Mouse (Mus musculus) hindbrain, embryonic 14.5 days (tissue): ENCODE measurements around the gene Cryba4. TPM values are rescaled to one million over a fixed set of nuclear protein-coding genes. Genes with fewer than 3 reads are reported as not detected.
A peak's percentile ranks its signal among the peaks of the same experiment; 100 is the strongest.

Experiments
- ATAC-seq: fragments of 200-750 bp; cut with Nextera tagmentation; 2 replicates; pipeline ENCODE4 v1.8.0; 2017; ENCODE audit warnings: moderate number of reproducible peaks, mild to moderate bottlenecking, moderate TSS enrichment, moderate library complexity; ENCODE audit not compliant: low FRiP score
- DNase-seq: peaks from one replicate; pipeline ENCODE4 v3.0.0-alpha.2; 2015; ENCODE audit warnings: low spot score
- H3K27ac ChIP-seq: fragments of 300-500 bp; sonication (generic); 2 replicates; pipeline ENCODE4 v1.5.1; 2014; ENCODE audit warnings: mild to moderate bottlenecking, moderate library complexity
- H3K27me3 ChIP-seq: fragments of 300-500 bp; sonication (generic); 2 replicates; pipeline ENCODE4 v1.6.1; 2014; ENCODE audit warnings: mild to moderate bottlenecking, low read length, mixed read lengths; ENCODE audit not compliant: control insufficient read depth, insufficient read depth
- H3K36me3 ChIP-seq: fragments of 300-500 bp; sonication (generic); replicated peaks from 2 replicates; pipeline ENCODE4 v1.6.1; 2014; ENCODE audit not compliant: control insufficient read depth, insufficient read depth
- H3K4me1 ChIP-seq: fragments of 300-500 bp; sonication (generic); replicated peaks from 2 replicates; pipeline ENCODE4 v1.6.1; 2014; ENCODE audit warnings: antibody characterized with exemption, low read length, mixed read lengths; ENCODE audit not compliant: control insufficient read depth, insufficient read depth
- H3K4me2 ChIP-seq: fragments of 300-500 bp; sonication (generic); replicated peaks from 2 replicates; pipeline ENCODE4 v1.6.1; 2014; ENCODE audit warnings: mild to moderate bottlenecking, moderate library complexity
- H3K4me3 ChIP-seq: fragments of 300-500 bp; sonication (generic); replicated peaks from 2 replicates; pipeline ENCODE4 v1.5.1; 2014; ENCODE audit warnings: mild to moderate bottlenecking, low read length
- H3K9ac ChIP-seq: fragments of 300-500 bp; sonication (generic); 2 replicates; pipeline ENCODE4 v1.6.1; 2014
- H3K9me3 ChIP-seq: fragments of 300-500 bp; sonication (generic); 2 replicates; pipeline ENCODE4 v1.6.1; 2016; ENCODE audit warnings: low read length; ENCODE audit not compliant: control insufficient read depth
- WGBS: fragments of 180-500 bp; shearing (Covaris S2); extraction: QIAGEN DNeasy Blood & Tissue Kit; methylation state at CpG from one replicate; pipeline ENCODE4 v1.1.7; 2014; 5-methylcytosine and 5-hydroxymethylcytosine counted together
- polyA plus RNA-seq: library from polyadenylated mRNA; unstranded; fragments of >200 nt; fragmentation: Nextera tagmentation; extraction: Ambion mirVana; gene quantifications from 2 replicates; pipeline ENCODE4 v1.2.1, GENCODE M21; 2014

The Cryba4 gene
- polyA plus RNA-seq, 1 experiment from 2014 or later: 3.2 TPM

DNA sequence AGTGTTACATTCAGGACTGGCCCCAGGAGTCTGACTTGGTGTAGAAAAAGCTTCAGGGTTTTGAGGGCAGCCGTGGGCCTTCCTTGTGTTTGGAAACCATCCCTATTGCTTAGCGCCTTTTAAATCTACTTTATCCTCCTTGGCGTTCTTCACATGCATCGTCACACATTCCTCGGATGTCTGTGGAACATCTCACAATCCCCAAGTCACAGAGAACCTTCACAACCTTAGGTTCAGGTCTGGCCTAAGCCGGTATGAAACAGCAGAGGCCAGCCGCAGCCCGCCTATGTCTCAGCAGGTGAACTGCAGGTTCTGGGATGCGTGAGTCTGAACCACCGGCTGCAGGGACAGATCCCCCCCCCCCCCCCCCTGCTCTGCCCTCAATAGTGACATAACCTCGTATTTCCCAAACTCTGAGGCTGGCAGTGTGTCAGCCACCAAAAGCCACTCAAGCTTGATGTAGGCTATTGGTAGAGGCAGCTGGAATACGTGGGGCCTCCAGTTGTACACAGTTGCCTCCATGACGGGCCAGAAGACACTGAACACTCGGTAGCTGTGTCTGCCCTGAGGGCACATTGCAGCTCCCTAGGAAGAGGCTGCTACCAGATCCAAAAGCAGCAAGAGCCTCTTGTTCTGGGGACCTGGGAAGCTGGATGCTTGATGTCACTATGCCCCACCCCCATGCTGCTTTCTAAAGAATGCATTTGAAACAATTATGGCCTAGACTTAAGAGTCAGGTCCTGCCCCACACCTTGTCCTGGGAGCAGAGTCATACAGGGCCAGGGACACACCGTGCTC lies 28.7 kb upstream of the Cryba4 start:
- H3K4me1 ChIP-seq: peaks cover 12% of the 10 kb centered on the region; the same call in 1 of the 2 replicates
- no peak for ATAC-seq
- no peak overlapping the region for H3K9ac ChIP-seq

DNA sequence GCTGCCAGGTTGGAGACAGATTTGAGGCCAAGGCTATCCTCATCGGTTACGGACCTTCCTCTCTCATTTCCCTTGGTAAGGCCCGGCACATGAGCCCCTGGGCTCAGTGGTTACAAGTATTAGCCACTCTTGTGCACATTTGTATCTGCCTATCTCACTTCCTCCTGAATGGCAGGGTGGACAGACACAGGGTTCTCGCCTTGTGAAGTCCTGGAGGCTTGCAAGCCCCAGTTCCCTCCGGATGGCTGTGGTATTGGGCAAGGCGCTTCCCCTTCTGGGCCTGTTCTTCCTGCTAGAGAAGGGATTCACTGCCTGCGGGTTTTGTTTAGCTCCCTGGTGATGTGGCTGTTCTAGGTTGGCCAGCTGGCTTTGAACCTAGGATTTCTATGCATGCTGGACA lies 27.8 kb upstream of the Cryba4 start:
- H3K4me3 ChIP-seq: no peak overlapping the region
- no peak overlapping the region for H3K4me2 ChIP-seq
- ATAC-seq (no peak), DNase-seq (no peak)
- H3K9me3 ChIP-seq: no peaks in the 10 kb centered on the region
- H3K27ac ChIP-seq: no peak overlapping the region
- 84% methylated on average over 7 of the region's 7 CpGs for WGBS
- H3K27me3 ChIP-seq: no peaks in the 10 kb centered on the region
- no peak overlapping the region for H3K9ac ChIP-seq
- H3K36me3 ChIP-seq: no peaks in the 10 kb centered on the region
- peaks cover 12% of the 10 kb centered on the region; the same call in 1 of the 2 replicates for H3K4me1 ChIP-seq

More for the DNA sequence above, 28.7 kb upstream of the Cryba4 start:
- no peaks in the 10 kb centered on the region for H3K27me3 ChIP-seq
- no peaks in the 10 kb centered on the region for H3K9me3 ChIP-seq
- no peak overlapping the region for H3K4me2 ChIP-seq
- H3K36me3 ChIP-seq: no peaks in the 10 kb centered on the region
- H3K27ac ChIP-seq: no peak overlapping the region
- no peak for DNase-seq
- WGBS: 61% methylated on average over 15 of the region's 15 CpGs
- no peak overlapping the region for H3K4me3 ChIP-seq

DNA sequence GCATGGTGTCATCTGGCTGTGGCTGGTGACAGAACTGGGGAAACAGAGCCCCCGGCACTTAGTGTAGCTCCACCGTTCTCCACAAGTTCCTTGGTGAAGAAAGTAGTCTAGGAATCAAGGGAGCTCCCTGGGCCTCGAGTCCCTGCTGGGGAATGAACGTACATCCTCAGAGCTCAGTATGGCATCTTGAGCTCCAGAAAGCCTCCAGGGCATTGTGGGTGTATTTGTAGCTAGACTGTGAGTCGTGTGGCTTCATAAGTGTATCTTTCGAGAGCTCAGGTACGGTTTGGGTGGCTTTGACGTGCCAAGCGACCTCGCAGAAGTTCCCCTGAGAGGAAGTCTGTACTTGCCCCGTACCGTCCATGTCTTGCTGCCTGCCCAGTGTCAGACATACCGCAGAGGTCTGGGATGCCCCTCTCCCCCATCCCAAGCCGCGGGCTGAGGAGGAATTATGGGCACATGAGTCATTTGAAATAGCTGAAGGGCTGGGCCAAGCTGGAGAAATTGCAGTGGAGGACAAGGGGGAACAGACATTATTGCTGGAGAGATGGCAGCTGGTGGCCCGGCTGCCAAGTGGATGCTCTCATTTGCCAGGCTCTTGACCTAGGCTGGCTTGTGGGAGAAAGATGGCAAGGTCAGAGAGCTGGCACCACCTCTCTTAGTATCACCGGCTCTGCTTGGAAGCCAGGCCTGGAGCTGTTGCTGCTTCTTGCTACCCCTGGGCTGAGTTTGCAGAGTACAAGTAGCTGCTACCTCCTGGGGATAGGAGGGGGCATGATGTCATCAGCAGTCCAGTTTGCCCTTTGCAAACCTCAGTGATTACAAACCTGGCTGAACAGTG lies 27.1 kb upstream of the Cryba4 start:
- WGBS: 87% methylated on average over 17 of the region's 17 CpGs

DNA sequence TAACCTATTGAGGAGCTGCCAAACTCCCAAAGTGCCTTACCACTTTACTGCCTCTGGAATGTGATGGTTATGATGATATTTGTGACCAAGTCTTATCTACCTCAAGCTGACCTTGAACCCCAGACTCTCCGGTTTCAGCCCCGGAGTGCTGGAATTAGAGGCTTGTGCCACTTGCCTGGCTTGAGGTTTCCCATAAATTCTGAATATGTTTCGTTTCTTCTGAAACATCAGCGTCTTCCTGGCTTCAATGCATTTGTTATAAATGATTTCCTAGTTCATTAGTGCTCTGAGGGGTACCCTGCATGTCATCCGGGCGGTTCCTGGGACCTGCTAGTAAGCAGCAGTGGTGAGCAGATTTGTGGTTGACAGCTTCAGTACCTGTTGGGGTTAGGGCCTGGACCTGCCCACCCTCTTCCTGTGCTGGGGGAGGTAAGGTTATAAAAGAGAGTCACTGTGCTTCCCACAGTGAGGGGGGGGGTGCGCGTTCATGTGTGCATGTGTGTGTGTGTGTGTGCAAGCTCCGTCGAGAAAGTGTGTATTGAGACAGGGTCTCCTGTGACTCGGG lies 25.7 kb upstream of the Cryba4 start:
- DNase-seq: no peak
- H3K4me3 ChIP-seq: no peak overlapping the region
- WGBS: 89% methylated on average over 11 of the region's 11 CpGs

More for the DNA sequence above, 27.1 kb upstream of the Cryba4 start:
- Histone ChIP-seq H3K27ac (no peak overlapping the region), H3K36me3 (no peaks in the 10 kb centered on the region), H3K4me1 (peaks cover 12% of the 10 kb centered on the region; the same call in 1 of the 2 replicates), H3K4me2 (no peak overlapping the region), H3K9me3 (no peaks in the 10 kb centered on the region), H3K4me3 (no peak overlapping the region), H3K9ac (no peak overlapping the region), H3K27me3 (no peaks in the 10 kb centered on the region)
- no peak for DNase-seq
- ATAC-seq: no peak

DNA sequence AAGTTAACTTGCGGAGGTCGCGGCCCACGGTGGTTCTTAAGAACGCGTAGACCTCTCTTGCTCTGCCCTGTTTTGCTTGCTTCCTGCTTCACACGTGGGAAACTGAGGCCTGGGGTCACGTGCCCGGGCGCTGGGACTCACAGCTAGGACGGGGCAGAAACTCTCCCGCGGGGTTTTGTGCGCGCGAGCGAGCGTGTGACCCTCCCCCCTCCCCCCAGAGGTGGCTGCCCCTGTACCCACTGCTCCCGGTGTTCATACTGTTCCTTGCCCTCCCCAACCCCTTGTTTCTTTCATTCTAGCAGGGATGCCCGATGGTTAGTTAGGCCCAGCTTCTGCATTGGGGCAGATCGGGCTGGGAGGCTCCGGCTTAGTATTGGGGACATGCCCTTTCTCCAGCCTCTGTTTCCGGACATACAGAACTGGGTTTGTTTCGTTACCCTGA lies 24.6 kb upstream of the Cryba4 start:
- peak overlapping the region; percentile 85 for H3K4me3 ChIP-seq
- no peaks in the 10 kb centered on the region for H3K36me3 ChIP-seq
- WGBS: 2% methylated on average over 24 of the region's 24 CpGs
- H3K4me1 ChIP-seq: peaks cover 12% of the 10 kb centered on the region; the same call in 1 of the 2 replicates
- H3K4me2 ChIP-seq: peak overlapping the region; percentile 94
- H3K9ac ChIP-seq: peak overlapping the region; percentile 72
- no peaks in the 10 kb centered on the region for H3K9me3 ChIP-seq
- no peaks in the 10 kb centered on the region for H3K27me3 ChIP-seq
- no peak; the same call in none of the 2 replicates for ATAC-seq
- no peak for DNase-seq
- peak overlapping the region; percentile 38 for H3K27ac ChIP-seq

More for the DNA sequence above, 25.7 kb upstream of the Cryba4 start:
- H3K4me2 ChIP-seq: peak overlapping the region; percentile 94
- H3K36me3 ChIP-seq: no peaks in the 10 kb centered on the region
- no peak overlapping the region for H3K9ac ChIP-seq
- H3K27ac ChIP-seq: no peak overlapping the region
- no peaks in the 10 kb centered on the region for H3K27me3 ChIP-seq
- no peaks in the 10 kb centered on the region for H3K9me3 ChIP-seq
- peaks cover 12% of the 10 kb centered on the region; the same call in 1 of the 2 replicates for H3K4me1 ChIP-seq
- ATAC-seq: no peak

DNA sequence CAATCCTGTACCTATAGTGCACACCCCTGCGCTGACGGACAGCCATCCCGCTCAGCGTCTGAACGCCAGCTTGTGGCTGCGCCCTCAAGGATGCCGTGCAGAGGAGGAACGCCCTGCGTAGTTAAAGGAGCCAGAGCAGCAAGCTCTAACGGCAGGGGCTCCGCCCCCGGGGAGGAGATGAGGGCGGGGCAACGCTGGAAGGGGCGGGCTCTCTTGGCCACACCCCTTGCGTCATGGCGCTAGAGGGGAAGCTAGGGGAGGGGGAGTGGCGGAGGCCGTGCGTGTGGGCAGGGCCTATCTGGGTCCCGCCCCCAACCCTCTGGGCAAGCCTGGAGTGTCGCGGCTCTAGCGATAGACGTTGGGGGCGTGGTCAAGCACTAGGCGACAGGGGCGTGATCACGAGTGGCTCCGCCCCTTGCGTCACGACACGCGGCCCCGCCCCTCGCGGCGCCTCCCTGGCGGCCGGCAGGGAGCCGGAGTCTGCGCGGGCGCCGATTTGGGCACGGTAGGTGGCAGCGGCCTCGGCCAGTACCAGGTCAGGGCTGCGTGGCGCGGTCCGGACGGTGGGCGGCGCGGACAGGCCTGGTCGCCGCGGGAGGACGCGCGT lies 24.1 kb upstream of the Cryba4 start, which contains the start of gene Tpst2:
Gene Tpst2, plus strand, starts transcription at position 425 of the 607 bp plus-strand sequence.
- no peaks in the 10 kb centered on the region for H3K36me3 ChIP-seq
- H3K9ac ChIP-seq: peak within 1 kb of the TSS; percentile 72
- WGBS: 0% methylated on average over 61 of the region's 62 CpGs
- DNase-seq: peak; percentile 99
- H3K9me3 ChIP-seq: no peaks in the 10 kb centered on the region
- H3K27me3 ChIP-seq: no peaks in the 10 kb centered on the region
- peak within 1 kb of the TSS; percentile 94 for H3K4me2 ChIP-seq
- peaks cover 12% of the 10 kb centered on the region; the same call in 1 of the 2 replicates for H3K4me1 ChIP-seq
- peak within 1 kb of the TSS; percentile 85 for H3K4me3 ChIP-seq
- peak; percentile 93 for ATAC-seq
- H3K27ac ChIP-seq: peak within 1 kb of the TSS; percentile 75

DNA sequence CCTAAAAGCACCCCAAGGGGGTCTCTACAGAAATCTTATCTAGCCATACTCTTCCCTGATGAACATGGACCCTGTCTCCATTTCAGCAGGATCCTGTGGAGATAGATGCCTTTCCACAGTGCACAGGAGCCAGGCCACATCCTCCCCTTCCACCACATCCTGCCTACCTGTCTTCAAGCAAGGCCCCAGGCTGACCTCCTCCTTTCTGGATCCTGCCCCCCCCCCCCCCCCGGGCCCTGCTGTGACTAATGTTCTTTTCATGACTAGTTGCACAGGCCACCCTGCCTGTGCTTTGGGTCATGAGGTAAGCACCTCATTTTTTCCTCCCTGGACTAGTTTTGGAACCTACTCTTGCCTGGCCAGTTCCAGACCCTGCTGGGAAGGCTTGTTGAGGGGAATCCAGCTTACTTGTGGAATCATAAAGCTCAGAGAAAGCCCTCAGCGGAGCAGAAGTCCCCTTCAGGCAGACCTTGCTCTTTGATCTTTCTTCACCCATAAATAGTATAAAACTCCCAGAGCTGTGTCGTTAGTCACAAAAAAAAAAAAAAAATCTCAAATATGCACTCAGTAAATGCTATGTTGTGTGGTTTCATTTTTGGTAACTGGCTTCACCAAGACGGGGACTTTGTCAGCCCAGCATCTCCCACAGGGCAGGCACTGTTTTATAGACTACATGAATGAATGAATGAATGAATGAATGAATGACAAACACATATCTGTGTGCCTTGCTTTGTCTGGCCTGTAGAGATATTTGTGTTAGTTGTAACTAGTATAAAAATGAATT lies 22.9 kb upstream of the Cryba4 start:
- H3K27ac ChIP-seq: no peak overlapping the region
- peaks cover 23% of the 10 kb centered on the region for H3K4me1 ChIP-seq
- H3K9me3 ChIP-seq: no peaks in the 10 kb centered on the region
- ATAC-seq (no peak), DNase-seq (no peak)
- WGBS: 65% methylated on average over 4 of the region's 4 CpGs
- H3K4me3 ChIP-seq: no peak overlapping the region
- no peak overlapping the region for H3K9ac ChIP-seq
- no peaks in the 10 kb centered on the region for H3K36me3 ChIP-seq
- peak overlapping the region; percentile 94 for H3K4me2 ChIP-seq
- H3K27me3 ChIP-seq: no peaks in the 10 kb centered on the region

DNA sequence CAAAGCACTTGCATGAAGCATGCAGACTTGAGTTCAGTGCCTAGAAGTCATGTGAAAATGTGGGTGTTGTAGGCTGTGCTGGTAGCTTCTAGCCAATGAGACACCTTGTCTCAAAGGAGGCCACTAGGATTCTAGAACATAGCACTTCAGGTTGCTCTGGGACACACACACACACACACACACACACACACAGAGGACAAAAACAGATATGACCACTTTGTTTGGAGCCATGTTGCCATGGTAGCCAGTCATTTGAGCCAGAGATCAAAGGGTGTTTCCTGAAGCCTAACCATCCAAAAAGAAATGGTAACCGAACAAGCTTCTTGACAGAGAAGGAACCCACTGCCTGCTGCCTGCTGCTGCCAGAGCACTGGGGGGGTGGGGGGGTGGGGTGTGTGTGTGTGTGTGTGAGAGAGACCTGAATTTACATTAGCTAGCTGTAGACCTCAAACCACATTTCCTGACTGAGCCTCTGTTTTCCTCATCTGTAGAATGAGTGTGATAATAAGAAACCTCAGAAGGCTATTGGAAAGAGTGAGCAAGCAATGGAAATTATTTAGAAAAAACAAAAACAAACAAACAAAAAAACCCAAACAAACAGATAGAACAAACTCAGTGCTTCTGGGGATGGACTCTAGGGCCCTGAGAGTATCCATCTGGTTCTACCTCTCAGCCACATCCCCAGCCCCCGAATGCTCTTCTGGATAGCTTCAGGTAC lies 21.6 kb upstream of the Cryba4 start:
- DNase-seq (no peak), ATAC-seq (no peak)
- WGBS: 46% methylated on average over 2 of the region's 2 CpGs
- Histone ChIP-seq H3K4me2 (no peak overlapping the region), H3K27ac (no peak overlapping the region), H3K9ac (no peak overlapping the region), H3K4me3 (no peak overlapping the region), H3K4me1 (peaks cover 24% of the 10 kb centered on the region), H3K9me3 (no peaks in the 10 kb centered on the region), H3K27me3 (no peaks in the 10 kb centered on the region), H3K36me3 (no peaks in the 10 kb centered on the region)
